Mouse (Mus musculus): ENCODE measurements at regions not wholly inside any gene's neighbourhood (a gene's known extent, or its start where the extent isn't known, plus 50 kb on each side); places are given as distances from the start of the nearest gene placed in this dataset.

GRCm38 (mm10) chr8:44031376-44031775 lies 321.5 kb upstream of the Adam34 start:
- no peak overlapping the region for H3K4me3 ChIP-seq (ENCODE audit: insufficient read depth, low read depth, low read length)
- no peak for DNase-seq (ENCODE audit: extremely low read depth, low read depth, low spot score)
- H3K9ac ChIP-seq (ENCODE audit: low read depth, low read length): no peak overlapping the region
- no peaks in the 10 kb centered on the region for H3K27me3 ChIP-seq (ENCODE audit: control insufficient read depth, insufficient read depth, low read length)
- no peak for TF ChIP-seq POLR2A (IDR thresholded peaks at IDR 0.05; ENCODE audit: extremely low read depth, insufficient read depth, low read length)
- TF ChIP-seq CTCF (IDR thresholded peaks at IDR 0.05; ENCODE audit: low read depth, low read length): no peak
- no peaks in the 10 kb centered on the region for H3K4me1 ChIP-seq (ENCODE audit: control insufficient read depth, insufficient read depth, low read length)
- no peaks in the 10 kb centered on the region for H3K79me2 ChIP-seq (ENCODE audit: control insufficient read depth, insufficient read depth, low read length)
- 83% methylated on average over 2 of the region's 2 CpGs for WGBS
- no peak overlapping the region for H3K27ac ChIP-seq (replicated peaks; ENCODE audit: insufficient read depth, low read depth, low read length)
- no peaks in the 10 kb centered on the region for H3K36me3 ChIP-seq (ENCODE audit: control insufficient read depth, insufficient read depth, low read length)

- H3K4me3 ChIP-seq (ENCODE audit: insufficient read depth, low read depth, low read length): no peak overlapping the region
- H3K36me3 ChIP-seq (ENCODE audit: control insufficient read depth, insufficient read depth, low read length): no peaks in the 10 kb centered on the region
- no peaks in the 10 kb centered on the region for H3K79me2 ChIP-seq (ENCODE audit: control insufficient read depth, insufficient read depth, low read length)
- H3K27me3 ChIP-seq (ENCODE audit: control insufficient read depth, insufficient read depth, low read length): no peaks in the 10 kb centered on the region
- H3K27ac ChIP-seq (replicated peaks; ENCODE audit: insufficient read depth, low read depth, low read length): no peak overlapping the region
- no peaks in the 10 kb centered on the region for H3K4me1 ChIP-seq (ENCODE audit: control insufficient read depth, insufficient read depth, low read length)
- no peak for TF ChIP-seq POLR2A (IDR thresholded peaks at IDR 0.05; ENCODE audit: extremely low read depth, insufficient read depth, low read length)
- TF ChIP-seq CTCF (IDR thresholded peaks at IDR 0.05; ENCODE audit: low read depth, low read length): no peak
- no peak for DNase-seq (ENCODE audit: extremely low read depth, low read depth, low spot score)
- no peak overlapping the region for H3K9ac ChIP-seq (ENCODE audit: low read depth, low read length)
Measured at GRCm38 (mm10) chr8:44030972-44031371, 321.1 kb upstream of the Adam34 start.

DNA sequence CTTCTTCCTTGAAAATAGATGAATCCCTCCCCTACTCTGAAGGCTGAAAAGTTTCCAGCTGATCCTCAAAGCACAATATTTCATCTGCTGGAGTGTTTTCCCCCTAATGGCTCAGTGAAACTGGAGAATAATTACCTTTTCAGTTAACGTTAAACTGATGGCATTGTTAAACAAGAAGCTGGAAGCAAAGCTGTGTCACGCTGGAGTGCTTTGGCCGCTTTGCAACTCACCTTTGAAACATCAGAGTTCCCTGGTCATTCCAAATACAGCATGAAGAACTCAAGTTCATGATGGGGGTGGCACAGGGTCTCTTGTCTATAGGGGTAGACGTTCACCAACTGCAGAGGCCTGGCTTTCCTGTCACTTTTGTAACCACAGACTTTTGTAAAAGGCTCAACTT lies 317.9 kb upstream of the Adam34 start:
- Histone ChIP-seq H3K79me2 (ENCODE audit: control insufficient read depth, insufficient read depth, low read length) (no peaks in the 10 kb centered on the region), H3K4me1 (ENCODE audit: control insufficient read depth, insufficient read depth, low read length) (no peaks in the 10 kb centered on the region), H3K4me3 (ENCODE audit: insufficient read depth, low read depth, low read length) (no peak overlapping the region), H3K36me3 (ENCODE audit: control insufficient read depth, insufficient read depth, low read length) (no peaks in the 10 kb centered on the region), H3K27ac (replicated peaks; ENCODE audit: insufficient read depth, low read depth, low read length) (no peak overlapping the region), H3K27me3 (ENCODE audit: control insufficient read depth, insufficient read depth, low read length) (no peaks in the 10 kb centered on the region), H3K9ac (ENCODE audit: low read depth, low read length) (no peak overlapping the region)
- no peak for TF ChIP-seq POLR2A (IDR thresholded peaks at IDR 0.05; ENCODE audit: extremely low read depth, insufficient read depth, low read length)
- TF ChIP-seq CTCF (IDR thresholded peaks at IDR 0.05; ENCODE audit: low read depth, low read length): no peak
- WGBS: 50% methylated on average over 4 of the region's 4 CpGs
- DNase-seq (ENCODE audit: extremely low read depth, low read depth, low spot score): no peak

- Histone ChIP-seq H3K9ac (ENCODE audit: low read depth, low read length) (no peak overlapping the region), H3K79me2 (ENCODE audit: control insufficient read depth, insufficient read depth, low read length) (no peaks in the 10 kb centered on the region), H3K27me3 (ENCODE audit: control insufficient read depth, insufficient read depth, low read length) (no peaks in the 10 kb centered on the region), H3K4me3 (ENCODE audit: insufficient read depth, low read depth, low read length) (no peak overlapping the region), H3K4me1 (ENCODE audit: control insufficient read depth, insufficient read depth, low read length) (no peaks in the 10 kb centered on the region), H3K27ac (replicated peaks; ENCODE audit: insufficient read depth, low read depth, low read length) (no peak overlapping the region), H3K36me3 (ENCODE audit: control insufficient read depth, insufficient read depth, low read length) (no peaks in the 10 kb centered on the region)
- 30% methylated on average over 3 of the region's 3 CpGs for WGBS
- peak; percentile 2 for DNase-seq (ENCODE audit: extremely low read depth, low read depth, low spot score)
- TF ChIP-seq CTCF (IDR thresholded peaks at IDR 0.05; ENCODE audit: low read depth, low read length): peak; percentile 63; the same call in 1 of the 2 replicates
- TF ChIP-seq POLR2A (IDR thresholded peaks at IDR 0.05; ENCODE audit: extremely low read depth, insufficient read depth, low read length): no peak
Measured at GRCm38 (mm10) chr8:44025926-44026325, 316.1 kb upstream of the Adam34 start.

- whole genome bisulfite sequencing: 82% methylated on average over 3 of the region's 3 CpGs
- no peak for DNase-seq (ENCODE audit: extremely low read depth, low read depth, low spot score)
- no peak overlapping the region for H3K4me3 ChIP-seq (ENCODE audit: insufficient read depth, low read depth, low read length)
- H3K27ac ChIP-seq (replicated peaks; ENCODE audit: insufficient read depth, low read depth, low read length): no peak overlapping the region
- H3K79me2 ChIP-seq (ENCODE audit: control insufficient read depth, insufficient read depth, low read length): no peaks in the 10 kb centered on the region
- TF ChIP-seq POLR2A (IDR thresholded peaks at IDR 0.05; ENCODE audit: extremely low read depth, insufficient read depth, low read length) (no peak), CTCF (IDR thresholded peaks at IDR 0.05; ENCODE audit: low read depth, low read length) (no peak)
- no peaks in the 10 kb centered on the region for H3K4me1 ChIP-seq (ENCODE audit: control insufficient read depth, insufficient read depth, low read length)
- no peaks in the 10 kb centered on the region for H3K27me3 ChIP-seq (ENCODE audit: control insufficient read depth, insufficient read depth, low read length)
- no peaks in the 10 kb centered on the region for H3K36me3 ChIP-seq (ENCODE audit: control insufficient read depth, insufficient read depth, low read length)
- H3K9ac ChIP-seq (ENCODE audit: low read depth, low read length): no peak overlapping the region
Measured at GRCm38 (mm10) chr8:44024028-44024427, 314.2 kb upstream of the Adam34 start.
